Mouse (Mus musculus) embryonic facial prominence, embryonic 14.5 days (tissue): ENCODE measurements around the gene Islr. TPM values are rescaled to one million over a fixed set of nuclear protein-coding genes. Genes with fewer than 3 reads are reported as not detected.
"Not testable (repeated sequence)": the region's sequence is repeated elsewhere in the genome, so short reads cannot be mapped to it uniquely, and the experiment has no call there.

Experiments
- ATAC-seq: fragments of 200-750 bp; cut with Nextera tagmentation; 2 replicates; pipeline ENCODE4 v1.8.0; 2017; ENCODE audit warnings: low read depth, moderate number of reproducible peaks, moderate TSS enrichment
- DNase-seq: peaks from one replicate; pipeline ENCODE4 v3.0.0-alpha.2; 2015; ENCODE audit warnings: low spot score
- H3K27ac ChIP-seq: fragments of 300-500 bp; sonication (generic); replicated peaks from 2 replicates; pipeline ENCODE4 v1.5.1; 2014; ENCODE audit warnings: low read depth, mild to moderate bottlenecking, low read length, moderate library complexity
- H3K27me3 ChIP-seq: fragments of 300-500 bp; sonication (generic); replicated peaks from 2 replicates; pipeline ENCODE4 v1.6.1; 2014; ENCODE audit warnings: low read length; ENCODE audit not compliant: control insufficient read depth, insufficient read depth
- H3K36me3 ChIP-seq: fragments of 300-500 bp; sonication (generic); 2 replicates; pipeline ENCODE4 v1.6.1; 2014; ENCODE audit warnings: low read length, mixed read lengths; ENCODE audit not compliant: control insufficient read depth, insufficient read depth
- H3K4me1 ChIP-seq: fragments of 300-500 bp; sonication (generic); 2 replicates; pipeline ENCODE4 v1.6.1; 2014; ENCODE audit warnings: antibody characterized with exemption, low read length; ENCODE audit not compliant: control insufficient read depth, insufficient read depth
- H3K4me2 ChIP-seq: fragments of 300-500 bp; sonication (generic); 2 replicates; pipeline ENCODE4 v1.6.1; 2014; ENCODE audit warnings: low read depth, mild to moderate bottlenecking, low read length, moderate library complexity, mixed read lengths
- H3K4me3 ChIP-seq: fragments of 300-500 bp; sonication (generic); 2 replicates; pipeline ENCODE4 v1.5.1; 2014; ENCODE audit warnings: low read depth, mild to moderate bottlenecking, low read length
- H3K9ac ChIP-seq: fragments of 300-500 bp; sonication (generic); 2 replicates; pipeline ENCODE4 v1.6.1; 2014; ENCODE audit warnings: low read depth, mild to moderate bottlenecking, low read length, moderate library complexity, mixed read lengths
- H3K9me3 ChIP-seq: fragments of 300-500 bp; sonication (generic); 2 replicates; pipeline ENCODE4 v1.6.1; 2016; ENCODE audit warnings: low read length; ENCODE audit not compliant: control insufficient read depth
- WGBS: fragments of 180-500 bp; shearing (Covaris S2); extraction: QIAGEN DNeasy Blood & Tissue Kit; methylation state at CpG from one replicate; pipeline ENCODE4 v1.1.7; 2014; 5-methylcytosine and 5-hydroxymethylcytosine counted together
- polyA plus RNA-seq: library from polyadenylated mRNA; unstranded; fragments of >200 nt; fragmentation: Nextera tagmentation; extraction: Ambion mirVana; gene quantifications from 2 replicates; pipeline ENCODE4 v1.2.1, GENCODE M21; 2014

Islr gene
- 118 and 137 TPM in 2 replicates for polyA plus RNA-seq

GRCm38 (mm10) chr9:58203516-58204447 is at the start of gene Islr, which contains the start of gene Islr2:
Islr (minus strand) TSS chr9:58204306.
Islr2 (minus strand) TSS chr9:58204319.
- no peaks in the 10 kb centered on the region for H3K36me3 ChIP-seq
- H3K4me2 ChIP-seq: peak within 1 kb of the TSS; percentile 59
- peak; percentile 76 for ATAC-seq
- peak within 1 kb of the TSS; percentile 35 for H3K4me3 ChIP-seq
- H3K9me3 ChIP-seq: no peaks in the 10 kb centered on the region
- H3K9ac ChIP-seq: peak within 1 kb of the TSS; percentile 47
- peak; percentile 89 for DNase-seq
- no peak within 1 kb of the TSS for H3K27ac ChIP-seq
- H3K27me3 ChIP-seq: peaks cover 55% of the 10 kb centered on the region
- 2% methylated on average over 42 of the region's 42 CpGs for WGBS
- peaks cover 24% of the 10 kb centered on the region for H3K4me1 ChIP-seq

- H3K4me3 ChIP-seq: peak overlapping the region; percentile 62
- peak overlapping the region; percentile 77 for H3K9ac ChIP-seq
- peaks cover 19% of the 10 kb centered on the region; the same call in 1 of the 2 replicates for H3K36me3 ChIP-seq
- not testable (repeated sequence) for H3K27me3 ChIP-seq, H3K9me3 ChIP-seq, H3K27ac ChIP-seq, ATAC-seq, H3K4me1 ChIP-seq, DNase-seq
- WGBS: 62% methylated on average over 5 of the region's 5 CpGs
- H3K4me2 ChIP-seq: peak overlapping the region; percentile 56
Observed at GRCm38 (mm10) chr9:58253805-58254122, 49.7 kb upstream of the Islr start.

GRCm38 (mm10) chr9:58253033-58253804 is 49.1 kb upstream of the Islr start, which contains the start of gene Stoml1:
Stoml1 (plus strand) TSS chr9:58253164.
- ATAC-seq: peak; percentile 98
- H3K27ac ChIP-seq: no peak within 1 kb of the TSS; the same call in 1 of the 2 replicates
- under 1% methylated on average over 30 of the region's 31 CpGs for WGBS
- peak; percentile 98 for DNase-seq
- no peaks in the 10 kb centered on the region for H3K27me3 ChIP-seq
- H3K9ac ChIP-seq: peak within 1 kb of the TSS; percentile 77
- peaks cover 12% of the 10 kb centered on the region for H3K4me1 ChIP-seq
- no peaks in the 10 kb centered on the region for H3K9me3 ChIP-seq
- H3K36me3 ChIP-seq: peaks cover 19% of the 10 kb centered on the region; the same call in 1 of the 2 replicates
- peak within 1 kb of the TSS; percentile 62 for H3K4me3 ChIP-seq
- peak within 1 kb of the TSS; percentile 56 for H3K4me2 ChIP-seq

GRCm38 (mm10) chr9:58250730-58251129 is 46.6 kb upstream of the Islr start:
- H3K9ac ChIP-seq, ATAC-seq, H3K4me2 ChIP-seq, H3K9me3 ChIP-seq, DNase-seq, H3K27me3 ChIP-seq, H3K4me3 ChIP-seq, H3K36me3 ChIP-seq: not testable (repeated sequence)
- H3K4me1 ChIP-seq: peaks cover 28% of the 10 kb centered on the region
- H3K27ac ChIP-seq: peak overlapping the region; percentile 84
- WGBS: 76% methylated on average over 1 of the region's 1 CpGs

GRCm38 (mm10) chr9:58250322-58250721 is 46.2 kb upstream of the Islr start:
- DNase-seq (no peak), ATAC-seq (no peak)
- peak overlapping the region; percentile 84 for H3K27ac ChIP-seq
- H3K4me3 ChIP-seq: peak overlapping the region; percentile 48; the same call in 1 of the 2 replicates
- H3K9ac ChIP-seq: peak overlapping the region; percentile 68; the same call in 1 of the 2 replicates
- WGBS: 75% methylated on average over 8 of the region's 8 CpGs
- H3K9me3 ChIP-seq: no peaks in the 10 kb centered on the region
- no peaks in the 10 kb centered on the region for H3K36me3 ChIP-seq
- no peaks in the 10 kb centered on the region for H3K27me3 ChIP-seq
- H3K4me1 ChIP-seq: peaks cover 28% of the 10 kb centered on the region
- H3K4me2 ChIP-seq: peak overlapping the region; percentile 64

- H3K9ac ChIP-seq: peak within 1 kb of the TSS; percentile 68
- peaks cover 28% of the 10 kb centered on the region for H3K4me1 ChIP-seq
- DNase-seq (peak; percentile 87), ATAC-seq (peak; percentile 73)
- peak within 1 kb of the TSS; percentile 84 for H3K27ac ChIP-seq
- H3K36me3 ChIP-seq: no peaks in the 10 kb centered on the region
- WGBS: 1% methylated on average over 16 of the region's 16 CpGs
- no peaks in the 10 kb centered on the region for H3K27me3 ChIP-seq
- no peaks in the 10 kb centered on the region for H3K9me3 ChIP-seq
- peak within 1 kb of the TSS; percentile 64 for H3K4me2 ChIP-seq
- H3K4me3 ChIP-seq: peak within 1 kb of the TSS; percentile 48
Observed at GRCm38 (mm10) chr9:58249592-58250192, 45.6 kb upstream of the Islr start, which contains the start of gene Pml. Pml (minus strand) TSS chr9:58249786.

GRCm38 (mm10) chr9:58248746-58249413 is 44.8 kb upstream of the Islr start:
- no peaks in the 10 kb centered on the region for H3K9me3 ChIP-seq
- peak overlapping the region; percentile 48 for H3K4me3 ChIP-seq
- peak overlapping the region; percentile 84 for H3K27ac ChIP-seq
- H3K9ac ChIP-seq: peak overlapping the region; percentile 68
- peak overlapping the region; percentile 64 for H3K4me2 ChIP-seq
- H3K36me3 ChIP-seq: peaks cover 5% of the 10 kb centered on the region; the same call in 1 of the 2 replicates
- H3K4me1 ChIP-seq: peaks cover 28% of the 10 kb centered on the region
- H3K27me3 ChIP-seq: no peaks in the 10 kb centered on the region
- ATAC-seq (no peak), DNase-seq (no peak)
- 40% methylated on average over 7 of the region's 7 CpGs for WGBS
